Mouse (Mus musculus) neural tube, embryonic 14.5 days (tissue): ENCODE measurements around the gene Dtd1. TPM values are rescaled to one million over a fixed set of nuclear protein-coding genes. Genes with fewer than 3 reads are reported as not detected.

Experiments
- ATAC-seq: fragments of 200-750 bp; cut with Nextera tagmentation; 2 replicates; pipeline ENCODE4 v1.8.0; 2017; ENCODE audit warnings: low read depth, mild to moderate bottlenecking, moderate TSS enrichment, moderate library complexity
- H3K27ac ChIP-seq: fragments of 300-500 bp; sonication (generic); 2 replicates; pipeline ENCODE4 v1.5.1; 2014; ENCODE audit warnings: low read depth, mild to moderate bottlenecking, control low read depth, low read length, moderate library complexity, mixed read lengths
- H3K27me3 ChIP-seq: fragments of 300-500 bp; sonication (generic); 2 replicates; pipeline ENCODE4 v1.6.1; 2014; ENCODE audit warnings: low read length; ENCODE audit not compliant: control insufficient read depth, insufficient read depth
- H3K36me3 ChIP-seq: fragments of 300-500 bp; sonication (generic); 2 replicates; pipeline ENCODE4 v1.6.1; 2014; ENCODE audit warnings: low read length, mixed read lengths; ENCODE audit not compliant: control insufficient read depth, insufficient read depth
- H3K4me1 ChIP-seq: fragments of 300-500 bp; sonication (generic); 2 replicates; pipeline ENCODE4 v1.6.1; 2014; ENCODE audit warnings: low read length; ENCODE audit not compliant: control insufficient read depth, insufficient read depth
- H3K4me2 ChIP-seq: fragments of 300-500 bp; sonication (generic); 2 replicates; pipeline ENCODE4 v1.6.1; 2014; ENCODE audit warnings: mild to moderate bottlenecking, low read depth, low read length, control low read depth
- H3K4me3 ChIP-seq: fragments of 300-500 bp; sonication (generic); 2 replicates; pipeline ENCODE4 v1.5.1; 2014; ENCODE audit warnings: low read depth, low read length, control low read depth, mixed read lengths
- H3K9ac ChIP-seq: fragments of 300-500 bp; sonication (generic); replicated peaks from 2 replicates; pipeline ENCODE4 v1.6.1; 2014; ENCODE audit warnings: low read depth, mild to moderate bottlenecking, control low read depth, low read length, mixed read lengths
- H3K9me3 ChIP-seq: fragments of 300-500 bp; sonication (generic); 2 replicates; pipeline ENCODE4 v1.6.1; 2016; ENCODE audit warnings: low read length; ENCODE audit not compliant: control insufficient read depth
- WGBS: fragments of 180-500 bp; shearing (Covaris S2); extraction: QIAGEN DNeasy Blood & Tissue Kit; methylation state at CpG from one replicate; pipeline ENCODE4 v1.1.7; 2014; 5-methylcytosine and 5-hydroxymethylcytosine counted together
- microRNA-seq: library from miRNA; unstranded; fragments of <30 nt; microRNA quantifications from one replicate; pipeline ENCODE4, GENCODE M21; 2016
- polyA plus RNA-seq: library from polyadenylated mRNA; unstranded; fragments of >200 nt; fragmentation: Nextera tagmentation; extraction: Ambion mirVana; gene quantifications from 2 replicates; pipeline ENCODE4 v1.2.1, GENCODE M21; 2014

The Dtd1 gene
- polyA plus RNA-seq, 1 experiment from 2014 or later, result 132 TPM

DNA sequence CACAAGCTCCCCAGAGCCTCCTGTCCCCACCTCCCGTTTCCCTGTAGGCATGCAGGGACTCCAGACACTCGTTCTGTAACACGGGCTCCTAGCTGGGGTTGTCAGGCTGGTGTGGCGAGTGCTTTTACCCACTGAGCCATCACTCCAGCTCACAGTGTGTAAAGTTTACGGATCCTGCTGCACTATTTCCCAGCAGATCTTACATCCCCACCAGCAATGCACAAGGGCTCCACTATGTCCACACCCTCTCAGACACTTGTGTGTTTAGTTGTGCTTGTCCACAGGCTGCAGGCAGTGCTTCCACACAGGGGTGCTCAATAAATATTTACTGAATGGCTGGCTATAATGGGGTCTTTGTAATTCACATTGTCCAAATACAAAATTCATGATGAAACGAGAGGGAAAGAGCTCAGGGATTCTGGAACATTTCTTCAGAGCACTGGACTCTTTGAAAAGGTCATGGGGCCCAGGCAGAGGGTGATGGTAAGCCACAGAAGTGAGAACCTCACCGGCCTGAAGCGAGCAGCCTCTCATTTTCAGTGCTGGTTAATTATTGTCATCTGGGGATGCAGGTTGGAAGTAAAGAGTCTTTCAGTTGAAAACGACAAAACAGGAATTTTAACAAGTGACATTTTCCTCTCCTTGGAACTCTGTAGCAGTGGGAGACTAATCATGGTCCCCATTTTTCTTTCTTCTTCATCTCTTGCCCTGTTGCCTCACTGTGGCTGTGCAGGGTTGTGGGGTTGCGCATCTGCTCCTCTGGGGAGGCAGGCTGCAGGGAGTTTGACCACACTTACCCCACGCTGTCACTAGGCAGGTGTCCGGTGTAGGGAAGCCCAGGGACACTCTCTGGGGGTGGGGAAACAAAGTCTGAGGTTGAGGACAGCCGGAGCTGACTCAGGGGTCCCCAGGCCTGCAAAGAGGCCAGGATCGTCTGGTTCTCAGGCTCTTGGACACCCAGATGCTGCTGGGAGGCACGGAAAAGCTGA, 208.4 kb downstream of the Dtd1 start:
- whole genome bisulfite sequencing, result 53% methylated on average over 15 of the region's 15 CpGs
- no peak overlapping the region for H3K9ac ChIP-seq
- H3K27me3 ChIP-seq, result no peaks in the 10 kb centered on the region
- no peaks in the 10 kb centered on the region for H3K4me1 ChIP-seq
- ATAC-seq, result no peak
- H3K9me3 ChIP-seq, result no peaks in the 10 kb centered on the region
- no peak overlapping the region for H3K4me3 ChIP-seq
- no peak overlapping the region for H3K4me2 ChIP-seq
- no peaks in the 10 kb centered on the region for H3K36me3 ChIP-seq
- no peak overlapping the region for H3K27ac ChIP-seq

Small RNA genes lying within 50 kb of the gene (microRNA-seq; reads per million reads assigned to microRNA genes)
- not detected for gene Gm24823

Other genes with a start within 250 kb of the Dtd1 start
- gene Kat14, start 230.9 kb upstream of the Dtd1 start, polyA plus RNA-seq, result 21.5 and 27.4 TPM in 2 replicates
- not detected in 2 replicates for gene Pet117, start 230.9 kb upstream of the Dtd1 start, polyA plus RNA-seq
- gene Dzank1, start 72.5 kb upstream of the Dtd1 start, polyA plus RNA-seq, result 18.7 and 23.9 TPM in 2 replicates
- gene Polr3f, start 72.2 kb upstream of the Dtd1 start, polyA plus RNA-seq, result 26.4 and 33.3 TPM in 2 replicates
- 56.0 and 58.9 TPM in 2 replicates for gene Rbbp9, start 49.0 kb upstream of the Dtd1 start, polyA plus RNA-seq
- 55.6 and 69.7 TPM in 2 replicates for gene Sec23b, start 43.7 kb upstream of the Dtd1 start, polyA plus RNA-seq
- gene Smim26, start 5.8 kb upstream of the Dtd1 start, polyA plus RNA-seq, result 77.1 and 80.4 TPM in 2 replicates
- not detected in 2 replicates for gene Scp2d1, start 223.8 kb downstream of the Dtd1 start, polyA plus RNA-seq